Mouse (Mus musculus): ENCODE results near the gene Cdk5rap2. TPM values are rescaled to one million over a fixed set of nuclear protein-coding genes. Genes with fewer than 3 reads are reported as not detected.

Gene Cdk5rap2
- polyA plus RNA-seq, 1 experiment from 2014 or later, result 16.2 TPM

DNA sequence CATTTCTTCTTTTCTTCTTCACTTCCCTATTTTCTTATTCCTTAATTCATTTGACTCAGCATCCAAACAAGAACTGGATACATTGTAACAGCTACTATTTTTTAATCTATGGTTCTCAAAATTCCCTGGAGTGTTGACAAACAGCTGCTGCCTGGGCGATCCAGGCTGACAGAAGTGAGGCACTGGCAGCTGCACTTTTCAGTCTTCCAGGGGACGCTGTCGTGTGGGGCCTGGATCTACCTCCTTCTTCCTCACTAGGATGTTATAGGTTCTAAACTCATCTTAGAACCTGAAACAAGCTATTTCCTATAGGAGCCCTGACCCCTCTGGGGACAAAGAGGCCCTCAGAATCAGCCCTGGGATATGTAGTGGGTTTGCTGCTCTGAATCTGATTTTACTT lies 177.9 kb downstream of the Cdk5rap2 start:
- Histone ChIP-seq H3K36me3 (ENCODE audit: control insufficient read depth, insufficient read depth, low read length) (peaks cover 6% of the 10 kb centered on the region), H3K27ac (ENCODE audit: low read length) (no peak overlapping the region)
- ATAC-seq (ENCODE audit: low read depth), result no peak

DNA sequence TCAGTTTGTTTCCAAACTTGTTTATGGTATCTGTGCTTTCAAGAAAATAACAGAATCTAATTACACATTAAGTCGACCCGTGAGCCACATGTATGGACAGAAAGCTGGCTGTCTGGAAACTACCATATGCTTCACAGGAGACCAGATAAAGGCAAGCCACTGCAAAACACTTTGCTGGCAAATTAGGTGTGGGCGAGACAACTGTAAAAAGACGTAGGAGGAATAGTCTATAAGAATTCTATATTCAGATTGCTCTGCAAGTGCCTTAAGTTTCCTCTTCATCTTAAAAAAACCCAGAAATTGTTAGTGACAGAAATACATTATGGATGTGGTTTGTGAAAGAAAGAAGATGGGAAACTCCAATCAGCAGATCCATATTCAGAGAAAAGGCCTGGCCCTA lies 180.4 kb downstream of the Cdk5rap2 start:
- peaks cover 10% of the 10 kb centered on the region for H3K36me3 ChIP-seq (ENCODE audit: control insufficient read depth, insufficient read depth, low read length)
- H3K9ac ChIP-seq (ENCODE audit: low read length), result no peak overlapping the region
- 76% methylated on average over 4 of the region's 4 CpGs for WGBS
- ATAC-seq (ENCODE audit: low read depth), result no peak
- H3K27me3 ChIP-seq (ENCODE audit: control insufficient read depth, insufficient read depth, low read depth, low read length), result no peaks in the 10 kb centered on the region
- H3K4me2 ChIP-seq (ENCODE audit: low read depth, low read length), result no peak overlapping the region
- no peaks in the 10 kb centered on the region for H3K9me3 ChIP-seq (ENCODE audit: control insufficient read depth, low read length)
- no peak overlapping the region for H3K4me3 ChIP-seq (ENCODE audit: low read length)
- H3K27ac ChIP-seq (ENCODE audit: low read length), result no peak overlapping the region
- H3K4me1 ChIP-seq (replicated peaks; ENCODE audit: control insufficient read depth, insufficient read depth, low read length), result no peaks in the 10 kb centered on the region

More for the DNA sequence above, 177.9 kb downstream of the Cdk5rap2 start:
- no peaks in the 10 kb centered on the region for H3K27me3 ChIP-seq (ENCODE audit: control insufficient read depth, insufficient read depth, low read depth, low read length)
- WGBS, result 79% methylated on average over 3 of the region's 3 CpGs
- H3K9ac ChIP-seq (ENCODE audit: low read length), result no peak overlapping the region
- no peaks in the 10 kb centered on the region for H3K9me3 ChIP-seq (ENCODE audit: control insufficient read depth, low read length)
- no peak overlapping the region for H3K4me3 ChIP-seq (ENCODE audit: low read length)
- H3K4me2 ChIP-seq (ENCODE audit: low read depth, low read length), result no peak overlapping the region
- no peaks in the 10 kb centered on the region for H3K4me1 ChIP-seq (replicated peaks; ENCODE audit: control insufficient read depth, insufficient read depth, low read length)

DNA sequence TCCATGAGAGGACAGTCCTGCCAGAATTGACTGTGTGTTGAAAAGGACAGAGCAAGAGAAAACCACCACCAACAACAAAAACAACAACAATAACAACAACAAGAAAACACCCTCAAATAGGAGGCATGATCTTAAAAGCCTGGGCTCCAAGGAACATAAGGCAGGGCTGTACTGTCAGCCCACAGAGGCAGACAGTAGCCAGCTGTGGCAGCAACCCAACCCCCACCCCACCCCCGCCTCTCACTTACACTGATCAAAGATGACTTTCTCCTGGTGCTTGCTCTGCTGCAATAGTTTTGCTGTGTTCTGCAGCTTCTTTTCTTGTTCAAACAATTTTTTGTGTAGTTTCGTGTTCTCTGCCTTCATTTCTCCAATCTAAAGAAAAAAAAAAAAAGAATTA lies 181.9 kb downstream of the Cdk5rap2 start:
- Histone ChIP-seq H3K9ac (ENCODE audit: low read length) (no peak overlapping the region), H3K4me3 (ENCODE audit: low read length) (no peak overlapping the region), H3K9me3 (ENCODE audit: control insufficient read depth, low read length) (no peaks in the 10 kb centered on the region), H3K36me3 (ENCODE audit: control insufficient read depth, insufficient read depth, low read length) (peaks cover 9% of the 10 kb centered on the region), H3K27ac (ENCODE audit: low read length) (no peak overlapping the region), H3K4me1 (replicated peaks; ENCODE audit: control insufficient read depth, insufficient read depth, low read length) (no peaks in the 10 kb centered on the region), H3K27me3 (ENCODE audit: control insufficient read depth, insufficient read depth, low read depth, low read length) (no peaks in the 10 kb centered on the region), H3K4me2 (ENCODE audit: low read depth, low read length) (no peak overlapping the region)
- WGBS, result 65% methylated on average over 2 of the region's 2 CpGs
- peak; percentile 65 for ATAC-seq (ENCODE audit: low read depth)

DNA sequence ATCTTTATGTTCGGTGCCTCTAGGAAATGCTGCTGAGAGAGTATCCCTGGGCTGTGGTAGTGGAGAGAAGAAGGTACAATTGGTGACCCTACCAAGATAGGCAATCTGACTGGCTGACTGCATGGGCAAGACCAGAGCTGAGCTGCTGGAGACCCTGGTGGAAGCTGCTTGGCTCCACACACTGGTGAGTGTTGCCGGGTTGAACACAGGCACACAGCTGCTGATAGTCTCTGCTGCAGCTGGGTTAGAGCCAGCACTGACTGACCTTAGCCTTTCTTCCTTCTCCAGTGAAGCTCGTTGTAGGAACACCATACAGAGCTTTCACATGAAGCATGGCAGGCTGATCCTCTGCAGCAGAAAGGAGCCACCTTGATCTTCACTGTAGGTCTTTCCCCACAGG lies 182.6 kb downstream of the Cdk5rap2 start:
- H3K27me3 ChIP-seq (ENCODE audit: control insufficient read depth, insufficient read depth, low read depth, low read length), result no peaks in the 10 kb centered on the region
- 73% methylated on average over 3 of the region's 3 CpGs for WGBS
- H3K9ac ChIP-seq (ENCODE audit: low read length), result no peak overlapping the region
- ATAC-seq (ENCODE audit: low read depth), result peak; percentile 60; the same call in 1 of the 2 replicates
- no peak overlapping the region for H3K4me3 ChIP-seq (ENCODE audit: low read length)
- peaks cover 9% of the 10 kb centered on the region for H3K36me3 ChIP-seq (ENCODE audit: control insufficient read depth, insufficient read depth, low read length)
- no peaks in the 10 kb centered on the region for H3K9me3 ChIP-seq (ENCODE audit: control insufficient read depth, low read length)
- no peak overlapping the region for H3K27ac ChIP-seq (ENCODE audit: low read length)
- H3K4me2 ChIP-seq (ENCODE audit: low read depth, low read length), result no peak overlapping the region
- H3K4me1 ChIP-seq (replicated peaks; ENCODE audit: control insufficient read depth, insufficient read depth, low read length), result no peaks in the 10 kb centered on the region

DNA sequence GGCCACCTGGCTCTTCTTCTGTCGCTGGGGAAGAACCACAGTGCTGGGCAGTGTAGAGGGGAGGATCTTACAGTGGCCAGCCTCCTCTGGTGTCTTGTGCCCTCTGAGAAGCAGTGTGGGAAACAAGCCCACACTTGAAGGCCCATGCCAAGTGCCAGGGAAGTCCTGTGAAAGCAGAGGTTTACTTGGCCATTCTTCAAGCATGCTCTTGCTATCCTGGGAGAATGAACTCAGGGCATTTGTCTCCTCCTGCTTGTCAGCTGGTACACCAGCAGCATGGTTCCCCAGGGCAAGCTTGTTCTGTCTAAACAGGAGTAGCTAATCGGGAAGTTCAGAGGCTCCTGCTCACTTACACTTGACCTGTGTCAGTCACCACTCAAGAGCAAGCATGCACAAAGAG lies 185.7 kb downstream of the Cdk5rap2 start:
- Histone ChIP-seq H3K4me3 (ENCODE audit: low read length) (no peak overlapping the region), H3K4me1 (replicated peaks; ENCODE audit: control insufficient read depth, insufficient read depth, low read length) (peaks cover 8% of the 10 kb centered on the region), H3K36me3 (ENCODE audit: control insufficient read depth, insufficient read depth, low read length) (peaks cover 13% of the 10 kb centered on the region), H3K4me2 (ENCODE audit: low read depth, low read length) (no peak overlapping the region), H3K27me3 (ENCODE audit: control insufficient read depth, insufficient read depth, low read depth, low read length) (no peaks in the 10 kb centered on the region), H3K9me3 (ENCODE audit: control insufficient read depth, low read length) (no peaks in the 10 kb centered on the region), H3K27ac (ENCODE audit: low read length) (no peak overlapping the region), H3K9ac (ENCODE audit: low read length) (no peak overlapping the region)
- no peak for ATAC-seq (ENCODE audit: low read depth)
- WGBS, result 84% methylated on average over 2 of the region's 2 CpGs

DNA sequence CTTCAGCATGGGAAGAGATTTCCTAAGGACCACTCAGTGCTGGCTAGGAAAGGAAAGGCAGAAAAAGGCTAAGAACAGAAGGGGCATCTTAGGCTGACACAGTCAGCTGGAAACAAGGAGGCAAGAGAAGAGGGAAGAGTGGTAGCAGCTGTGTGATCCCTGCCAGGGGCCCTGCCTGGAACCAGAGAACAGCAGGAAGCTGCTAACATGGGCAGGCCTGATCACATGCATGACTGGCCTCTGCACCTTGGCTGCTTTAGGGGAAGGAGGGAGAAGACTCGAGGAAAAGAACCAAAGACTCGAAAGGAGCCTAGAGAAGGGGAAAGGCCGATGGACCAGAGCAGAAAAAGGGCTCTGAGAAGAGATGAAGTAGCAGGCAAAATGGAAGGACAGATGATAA lies 188.4 kb downstream of the Cdk5rap2 start:
- WGBS, result 61% methylated on average over 3 of the region's 3 CpGs
- H3K9me3 ChIP-seq (ENCODE audit: control insufficient read depth, low read length), result no peaks in the 10 kb centered on the region
- ATAC-seq (ENCODE audit: low read depth), result no peak
- no peak overlapping the region for H3K27ac ChIP-seq (ENCODE audit: low read length)
- H3K4me1 ChIP-seq (replicated peaks; ENCODE audit: control insufficient read depth, insufficient read depth, low read length), result peaks cover 8% of the 10 kb centered on the region
- no peak overlapping the region for H3K9ac ChIP-seq (ENCODE audit: low read length)
- no peak overlapping the region for H3K4me3 ChIP-seq (ENCODE audit: low read length)
- no peaks in the 10 kb centered on the region for H3K27me3 ChIP-seq (ENCODE audit: control insufficient read depth, insufficient read depth, low read depth, low read length)
- H3K4me2 ChIP-seq (ENCODE audit: low read depth, low read length), result no peak overlapping the region
- H3K36me3 ChIP-seq (ENCODE audit: control insufficient read depth, insufficient read depth, low read length), result peaks cover 13% of the 10 kb centered on the region

DNA sequence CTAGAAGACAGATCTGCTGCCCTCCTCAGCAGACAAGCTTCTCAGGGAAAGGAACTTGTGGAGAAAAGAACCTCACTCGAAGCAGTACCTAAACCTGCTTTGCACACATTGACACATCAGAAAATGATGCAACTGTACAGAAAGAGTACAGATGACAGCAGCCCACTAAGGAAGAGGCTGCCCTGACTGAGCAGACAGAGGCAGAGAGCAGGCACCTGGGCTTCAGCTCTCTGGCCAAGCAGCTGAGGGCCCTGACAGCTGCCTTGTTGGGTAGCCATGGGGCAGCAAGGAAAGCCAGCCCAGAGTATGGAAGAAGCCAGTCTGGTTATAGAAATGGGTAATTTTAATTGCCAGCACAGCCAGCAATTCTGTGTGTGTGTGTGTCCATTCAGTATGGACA lies 188.9 kb downstream of the Cdk5rap2 start:
- Histone ChIP-seq H3K36me3 (ENCODE audit: control insufficient read depth, insufficient read depth, low read length) (peaks cover 13% of the 10 kb centered on the region), H3K4me3 (ENCODE audit: low read length) (no peak overlapping the region), H3K4me1 (replicated peaks; ENCODE audit: control insufficient read depth, insufficient read depth, low read length) (peaks cover 8% of the 10 kb centered on the region), H3K27me3 (ENCODE audit: control insufficient read depth, insufficient read depth, low read depth, low read length) (no peaks in the 10 kb centered on the region), H3K4me2 (ENCODE audit: low read depth, low read length) (no peak overlapping the region), H3K9ac (ENCODE audit: low read length) (no peak overlapping the region), H3K9me3 (ENCODE audit: control insufficient read depth, low read length) (no peaks in the 10 kb centered on the region), H3K27ac (ENCODE audit: low read length) (no peak overlapping the region)
- 95% methylated on average over 1 of the region's 1 CpGs for WGBS
- ATAC-seq (ENCODE audit: low read depth), result no peak

DNA sequence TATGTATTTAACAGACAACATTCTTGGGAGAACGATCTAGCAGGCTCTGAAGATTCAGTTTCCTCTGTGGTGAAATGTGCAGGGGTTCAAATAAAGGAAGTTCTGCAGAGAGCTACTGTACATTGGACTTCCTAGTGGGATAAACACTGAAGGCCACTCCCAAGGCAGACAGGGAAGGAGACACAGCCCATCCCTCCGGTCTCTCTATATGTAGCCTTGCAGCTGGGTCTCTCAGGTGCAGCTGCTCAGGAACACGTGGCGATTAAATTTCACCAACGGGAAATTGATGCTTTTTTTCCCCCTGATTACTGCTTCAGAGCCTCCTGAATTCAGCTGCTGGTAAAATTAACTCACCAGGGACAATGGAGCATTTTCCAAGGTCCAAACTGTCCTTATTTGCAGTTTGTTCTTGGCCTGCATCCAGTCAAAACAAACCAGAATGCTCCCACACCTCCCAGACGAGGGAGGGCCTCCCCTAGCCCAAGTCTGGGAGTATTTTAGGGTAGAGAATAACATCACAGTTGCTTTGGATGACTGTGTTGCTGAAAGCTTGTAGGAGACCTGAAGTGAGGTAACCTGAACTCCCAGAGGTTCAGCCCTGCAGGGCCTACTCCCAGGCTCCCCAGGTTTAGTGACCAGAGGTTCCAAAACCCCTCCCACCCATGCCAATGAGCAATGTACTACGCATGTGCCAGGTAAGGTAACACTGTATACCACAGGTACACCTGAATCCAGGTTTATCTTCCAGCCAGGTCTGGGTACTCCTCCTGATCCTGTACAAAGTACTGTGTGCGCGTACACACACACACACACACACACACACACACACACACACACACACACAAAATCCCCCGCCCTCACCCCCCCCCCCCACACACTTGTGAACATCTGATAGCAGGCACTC lies 189.7 kb downstream of the Cdk5rap2 start:
- Histone ChIP-seq H3K4me1 (replicated peaks; ENCODE audit: control insufficient read depth, insufficient read depth, low read length) (peaks cover 8% of the 10 kb centered on the region), H3K27me3 (ENCODE audit: control insufficient read depth, insufficient read depth, low read depth, low read length) (no peaks in the 10 kb centered on the region), H3K9ac (ENCODE audit: low read length) (no peak overlapping the region), H3K4me3 (ENCODE audit: low read length) (no peak overlapping the region), H3K36me3 (ENCODE audit: control insufficient read depth, insufficient read depth, low read length) (peaks cover 10% of the 10 kb centered on the region; the same call in 1 of the 2 replicates), H3K27ac (ENCODE audit: low read length) (peak overlapping the region; percentile 38), H3K9me3 (ENCODE audit: control insufficient read depth, low read length) (no peaks in the 10 kb centered on the region), H3K4me2 (ENCODE audit: low read depth, low read length) (no peak overlapping the region)
- peak; percentile 59 for ATAC-seq (ENCODE audit: low read depth)
- 61% methylated on average over 10 of the region's 10 CpGs for WGBS

DNA sequence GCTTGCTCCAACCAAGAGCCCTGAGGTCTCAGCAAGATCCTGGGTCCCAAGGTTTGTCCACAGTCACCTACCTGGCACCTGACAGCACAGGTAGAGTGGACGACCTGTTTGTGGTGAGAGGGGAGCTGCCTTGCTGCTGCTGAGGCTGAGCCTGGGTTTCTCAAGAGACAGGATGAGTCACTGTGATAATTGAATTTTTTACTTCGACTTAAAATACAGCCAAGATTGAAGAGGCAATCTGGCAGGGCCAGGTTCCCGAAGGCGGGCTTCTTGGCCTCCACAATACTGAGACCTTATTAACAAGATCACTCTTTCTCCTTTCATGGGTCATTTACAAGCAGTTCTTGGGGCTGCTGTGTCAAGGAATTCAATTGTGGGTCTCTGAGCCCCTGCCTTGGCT lies 190.5 kb downstream of the Cdk5rap2 start:
- peaks cover 10% of the 10 kb centered on the region; the same call in 1 of the 2 replicates for H3K36me3 ChIP-seq (ENCODE audit: control insufficient read depth, insufficient read depth, low read length)
- 79% methylated on average over 4 of the region's 4 CpGs for WGBS
- H3K4me3 ChIP-seq (ENCODE audit: low read length), result no peak overlapping the region
- no peaks in the 10 kb centered on the region for H3K27me3 ChIP-seq (ENCODE audit: control insufficient read depth, insufficient read depth, low read depth, low read length)
- H3K4me1 ChIP-seq (replicated peaks; ENCODE audit: control insufficient read depth, insufficient read depth, low read length), result peaks cover 8% of the 10 kb centered on the region
- no peak for ATAC-seq (ENCODE audit: low read depth)
- no peaks in the 10 kb centered on the region for H3K9me3 ChIP-seq (ENCODE audit: control insufficient read depth, low read length)
- no peak overlapping the region for H3K4me2 ChIP-seq (ENCODE audit: low read depth, low read length)
- H3K27ac ChIP-seq (ENCODE audit: low read length), result no peak overlapping the region
- no peak overlapping the region for H3K9ac ChIP-seq (ENCODE audit: low read length)
